Mouse (Mus musculus): ENCODE measurements around the gene Ttc9c.
A peak's percentile ranks its signal among the peaks of the same experiment; 100 is the strongest.

Ttc9c gene

DNA sequence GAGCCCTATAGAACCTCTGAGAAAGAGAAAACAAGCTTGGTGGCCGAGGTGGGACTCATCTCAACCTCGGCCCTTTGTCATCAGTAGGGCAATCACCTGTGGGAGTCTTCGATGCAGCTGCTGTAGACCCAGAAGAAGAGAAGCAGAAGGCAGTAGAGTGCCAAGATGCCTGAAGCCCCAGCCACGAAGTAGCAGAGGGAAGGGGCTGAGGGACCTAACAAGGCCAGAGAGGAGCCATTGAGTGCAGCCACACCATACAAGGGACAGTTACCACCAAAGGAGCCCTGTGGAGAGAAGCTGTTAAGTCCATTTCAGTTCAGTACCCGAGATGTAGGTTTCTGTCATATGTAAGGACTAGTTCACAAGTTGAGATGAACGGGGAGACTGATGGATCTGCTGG is 45.7 kb downstream of the Ttc9c start:
- DNase-seq, result no peak

GRCm38 (mm10) chr19:8772996-8773395 is 46.1 kb downstream of the Ttc9c start:
- DNase-seq, result no peak

DNA sequence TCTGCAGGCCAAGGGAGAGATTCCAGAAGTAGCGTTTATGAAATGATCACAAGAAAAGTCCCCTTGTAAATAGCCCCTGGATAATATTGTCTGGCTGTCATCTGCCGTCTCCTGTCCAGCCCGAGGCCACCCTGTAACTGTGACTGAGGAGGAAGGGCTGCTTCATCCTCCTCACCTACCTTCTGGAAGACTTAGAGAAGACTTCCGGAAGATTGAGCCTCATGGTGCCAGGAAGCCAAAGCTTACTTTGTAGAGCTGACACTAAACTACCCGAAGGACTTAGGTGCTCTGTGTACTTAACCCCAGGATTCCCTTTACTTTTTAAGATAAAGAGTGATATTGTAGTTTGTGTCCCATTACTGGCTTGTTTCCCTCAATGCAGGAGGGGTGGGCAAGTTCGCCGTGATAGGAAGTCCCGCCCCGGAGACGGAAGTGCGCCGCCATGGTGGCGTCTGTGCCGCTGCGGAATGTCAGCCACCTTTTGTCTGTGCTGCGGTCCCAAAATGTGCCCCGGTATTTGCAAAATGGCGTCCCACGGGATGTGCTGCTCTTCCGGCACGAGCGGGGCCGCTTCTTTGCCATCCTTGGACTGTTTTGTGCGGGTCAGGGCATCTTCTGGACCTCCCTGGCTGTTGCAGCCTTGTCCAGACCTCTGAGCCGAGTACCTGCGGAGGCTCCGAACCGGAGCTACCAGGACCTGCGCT is 48.4 kb downstream of the Ttc9c start, which contains the start of gene Tmem223:
Tmem223 (plus strand) TSS at position 430 of the 704 bp plus-strand sequence.
- DNase-seq, result peak; percentile 79

- DNase-seq, result no peak
Observed at GRCm38 (mm10) chr19:8765562-8765961, 53.6 kb downstream of the Ttc9c start.

DNA sequence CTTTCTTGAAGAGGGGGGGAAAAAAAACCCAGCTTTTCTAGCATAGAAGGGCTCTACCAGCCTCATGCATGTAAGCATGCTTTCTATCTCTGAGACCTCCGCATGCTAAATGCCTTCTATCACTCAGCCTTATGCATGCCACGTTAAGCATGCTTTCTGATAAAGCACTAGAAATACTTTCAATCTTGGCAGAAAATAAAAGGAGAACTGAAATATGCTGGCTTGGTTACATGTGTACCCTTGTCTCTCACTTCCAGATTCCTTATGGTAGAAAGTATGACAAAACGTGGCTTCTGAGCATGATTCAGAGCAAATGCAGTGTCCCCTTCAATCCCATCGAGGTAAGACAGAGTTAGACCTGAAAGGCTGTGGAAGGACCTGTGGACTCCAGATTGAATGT is 55.9 kb downstream of the Ttc9c start:
- DNase-seq, result no peak

- no peak for DNase-seq
Observed at GRCm38 (mm10) chr19:8760757-8761156, 58.4 kb downstream of the Ttc9c start.

All from right cerebral cortex, postnatal 4 days (tissue).